Mouse (Mus musculus) heart, embryonic 15.5 days (tissue): ENCODE measurements around the gene Gm13040. TPM values are rescaled to one million over a fixed set of nuclear protein-coding genes. Genes with fewer than 3 reads are reported as not detected.
"Not testable (repeated sequence)": the region's sequence is repeated elsewhere in the genome, so short reads cannot be mapped to it uniquely, and the experiment has no call there.

Experiments used
- ATAC-seq: fragments of 200-750 bp; cut with Nextera tagmentation; replicated peaks from 2 replicates; pipeline ENCODE4 v1.8.0; 2017; ENCODE audit warnings: low read depth, moderate TSS enrichment; ENCODE audit not compliant: insufficient number of reproducible peaks, insufficient read depth, low FRiP score
- H3K27ac ChIP-seq: fragments of 300-500 bp; sonication (generic); 2 replicates; pipeline ENCODE4 v1.5.1; 2015; ENCODE audit warnings: mild to moderate bottlenecking, inconsistent platforms
- H3K27me3 ChIP-seq: fragments of 300-500 bp; sonication (generic); 2 replicates; pipeline ENCODE4 v1.6.1; 2015; ENCODE audit warnings: inconsistent platforms
- H3K36me3 ChIP-seq: fragments of 300-500 bp; sonication (generic); 2 replicates; pipeline ENCODE4 v1.6.1; 2015; ENCODE audit warnings: mild to moderate bottlenecking, inconsistent platforms
- H3K4me1 ChIP-seq: fragments of 300-500 bp; sonication (generic); replicated peaks from 2 replicates; pipeline ENCODE4 v1.6.1; 2015; ENCODE audit warnings: inconsistent platforms
- H3K4me2 ChIP-seq: fragments of 300-500 bp; sonication (generic); 2 replicates; pipeline ENCODE4 v1.6.1; 2015; ENCODE audit warnings: inconsistent platforms, mild to moderate bottlenecking, moderate library complexity
- H3K4me3 ChIP-seq: fragments of 300-500 bp; sonication (generic); 2 replicates; pipeline ENCODE4 v1.5.1; 2015; ENCODE audit warnings: mild to moderate bottlenecking, inconsistent platforms
- H3K9ac ChIP-seq: fragments of 300-500 bp; sonication (generic); 2 replicates; pipeline ENCODE4 v1.6.1; 2015; ENCODE audit warnings: mild to moderate bottlenecking, inconsistent platforms
- H3K9me3 ChIP-seq: fragments of 300-500 bp; sonication (generic); replicated peaks from 2 replicates; pipeline ENCODE4 v1.6.1; 2016; ENCODE audit warnings: inconsistent platforms
- WGBS: fragments of 180-500 bp; shearing (Covaris S2); methylation state at CpG from one replicate; pipeline ENCODE4 v1.1.7; 2015; ENCODE audit warnings: mixed read lengths; 5-methylcytosine and 5-hydroxymethylcytosine counted together
- polyA plus RNA-seq: library from polyadenylated mRNA; unstranded; fragments of >200 nt; fragmentation: Nextera tagmentation; extraction: Ambion mirVana; gene quantifications from 2 replicates; pipeline ENCODE4 v1.2.1, GENCODE M21; 2015

The Gm13040 gene
- not detected in 2 replicates for polyA plus RNA-seq

GRCm38 (mm10) chr4:143535654-143536053 lies at the start of gene Gm13040:
Gene Gm13040 (plus strand): TSS chr4:143535954.
- not testable (repeated sequence) for ATAC-seq, H3K27ac ChIP-seq, H3K27me3 ChIP-seq, H3K4me1 ChIP-seq, H3K9me3 ChIP-seq, H3K4me3 ChIP-seq, H3K9ac ChIP-seq, H3K36me3 ChIP-seq, H3K4me2 ChIP-seq
- no CpG with 5 or more reads among the region's 3 CpGs for WGBS

DNA sequence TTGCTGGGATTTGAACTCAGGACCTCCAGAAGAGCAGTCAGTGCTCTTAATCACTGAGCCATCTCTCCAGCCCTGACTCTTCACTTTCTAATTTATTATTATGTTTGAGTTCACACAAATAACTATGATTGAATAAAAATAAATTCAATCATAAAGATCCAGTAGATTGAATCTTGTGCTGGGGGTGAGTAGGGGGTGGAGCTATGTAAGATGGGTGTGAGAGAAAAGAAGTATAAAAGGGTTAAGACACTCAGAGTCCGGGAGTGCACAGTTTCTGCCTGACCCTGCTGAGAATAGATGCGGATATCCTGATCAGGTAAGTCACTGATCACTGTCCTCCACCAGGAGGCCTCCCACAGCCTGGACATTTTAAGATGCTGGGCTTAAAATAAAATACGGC lies 24.7 kb upstream of the Gm13040 start, which contains the start of gene Gm13043:
Gene Gm13043 (plus strand): TSS at position 301 of the 400 bp plus-strand sequence.
- no peak for ATAC-seq
- 73% methylated on average over 3 of the region's 3 CpGs for WGBS

GRCm38 (mm10) chr4:143551400-143551799 lies 15.6 kb downstream of the Gm13040 start, which contains the start of the genes BC080695 and Gm13057:
Gene BC080695 (plus strand): TSS chr4:143551700.
Gene Gm13057 (plus strand): TSS chr4:143551709.
- H3K27ac ChIP-seq, H3K36me3 ChIP-seq, H3K9ac ChIP-seq, H3K9me3 ChIP-seq, ATAC-seq, H3K27me3 ChIP-seq, H3K4me1 ChIP-seq, H3K4me2 ChIP-seq, H3K4me3 ChIP-seq: not testable (repeated sequence)
- no CpG with 5 or more reads among the region's 3 CpGs for WGBS

More for the DNA sequence above, 24.7 kb upstream of the Gm13040 start, which contains the start of gene Gm13043:
- H3K36me3 ChIP-seq: no peaks in the 10 kb centered on the region
- H3K4me3 ChIP-seq: no peak within 1 kb of the TSS
- no peak within 1 kb of the TSS for H3K4me2 ChIP-seq
- no peaks in the 10 kb centered on the region for H3K27me3 ChIP-seq
- no peak within 1 kb of the TSS for H3K27ac ChIP-seq
- no peaks in the 10 kb centered on the region for H3K4me1 ChIP-seq
- no peak within 1 kb of the TSS for H3K9ac ChIP-seq
- H3K9me3 ChIP-seq: no peaks in the 10 kb centered on the region

Other genes starting within 250 kb of the Gm13040 start
- gene Pdpn, start 236.4 kb upstream of the Gm13040 start, polyA plus RNA-seq: 22.9 and 26.6 TPM in 2 replicates
- 0.11 and 0.25 TPM in 2 replicates for gene Lrrc38, start 186.2 kb upstream of the Gm13040 start, polyA plus RNA-seq
- gene Pramel1, start 141.5 kb upstream of the Gm13040 start, polyA plus RNA-seq: not detected in 2 replicates
- 11.0 and 13.1 TPM in 2 replicates for gene Pramef8, start 123.5 kb upstream of the Gm13040 start, polyA plus RNA-seq
- not detected in 2 replicates for gene Oog4, start 85.6 kb upstream of the Gm13040 start, polyA plus RNA-seq
- gene Gm13043, start 24.6 kb upstream of the Gm13040 start, polyA plus RNA-seq: not detected in 2 replicates
- not detected in 2 replicates for gene BC080695, start 15.7 kb downstream of the Gm13040 start, polyA plus RNA-seq
- gene Gm13057, start 15.8 kb downstream of the Gm13040 start, polyA plus RNA-seq: not detected in 2 replicates
- not detected in 2 replicates for gene Gm13083, start 79.0 kb downstream of the Gm13040 start, polyA plus RNA-seq
- not detected in 2 replicates for gene Gm13088, start 121.3 kb downstream of the Gm13040 start, polyA plus RNA-seq
- gene Gm13089, start 166.8 kb downstream of the Gm13040 start, polyA plus RNA-seq: not detected in 2 replicates
- not detected in 2 replicates for gene Gm13078, start 183.5 kb downstream of the Gm13040 start, polyA plus RNA-seq